Mouse (Mus musculus) cortical plate, adult 2 months (tissue): ENCODE results near the gene 6330409D20Rik. TPM values are rescaled to one million over a fixed set of nuclear protein-coding genes. Genes with fewer than 3 reads are reported as not detected.

Source experiments
- H3K27ac ChIP-seq: fragments of 200-500 bp; 2 replicates; pipeline ENCODE4 v1.5.1; 2012; ENCODE audit warnings: low read length, control low read depth, inconsistent platforms; ENCODE audit not compliant: insufficient read depth
- H3K4me1 ChIP-seq: fragments of 200-500 bp; 2 replicates; pipeline ENCODE4 v1.6.1; 2011; ENCODE audit warnings: low read length; ENCODE audit not compliant: control insufficient read depth, insufficient read depth
- H3K4me3 ChIP-seq: fragments of 200-500 bp; 2 replicates; pipeline ENCODE4 v1.5.1; 2011; ENCODE audit warnings: mild to moderate bottlenecking, low read length, control low read depth; ENCODE audit not compliant: insufficient read depth
- CTCF ChIP-seq: fragments of 200-500 bp; IDR thresholded peaks from 2 replicates; pipeline ENCODE4 v1.5.1; 2011; ENCODE audit warnings: mild to moderate bottlenecking, control low read depth, low read length; ENCODE audit not compliant: insufficient read depth; ENCODE audit errors: extremely low read depth
- POLR2A ChIP-seq: fragments of 200-500 bp; IDR thresholded peaks from 2 replicates; pipeline ENCODE4 v1.6.1; 2011; ENCODE audit warnings: mild to moderate bottlenecking, low read length, control low read depth; ENCODE audit not compliant: insufficient read depth; ENCODE audit errors: extremely low read depth
- polyA plus RNA-seq: library from polyadenylated mRNA; depleted of rRNA; stranded (reverse); fragments of >200 nt; gene quantifications from 2 replicates; pipeline ENCODE4 v1.2.3, GENCODE M21; 2012

The 6330409D20Rik gene
- polyA plus RNA-seq, 1 experiment = 3.5 TPM

GRCm38 (mm10) chr2:32772626-32773279 lies 31.9 kb upstream of the 6330409D20Rik start:
- TF ChIP-seq POLR2A (no peak), CTCF (no peak)
- Histone ChIP-seq H3K27ac (no peak overlapping the region), H3K4me1 (no peaks in the 10 kb centered on the region), H3K4me3 (no peak overlapping the region)

GRCm38 (mm10) chr2:32771886-32772285 lies 31.1 kb upstream of the 6330409D20Rik start:
- TF ChIP-seq POLR2A (no peak), CTCF (no peak)

GRCm38 (mm10) chr2:32769327-32770085 lies 28.7 kb upstream of the 6330409D20Rik start:
- Histone ChIP-seq H3K4me1 (no peaks in the 10 kb centered on the region), H3K27ac (no peak overlapping the region), H3K4me3 (no peak overlapping the region)
- no peak for TF ChIP-seq CTCF
- TF ChIP-seq POLR2A = no peak

More at GRCm38 (mm10) chr2:32771886-32772285, 31.1 kb upstream of the 6330409D20Rik start:
- no peak overlapping the region for H3K27ac ChIP-seq
- H3K4me1 ChIP-seq = no peaks in the 10 kb centered on the region
- H3K4me3 ChIP-seq = no peak overlapping the region

- Histone ChIP-seq H3K4me3 (no peak overlapping the region), H3K27ac (no peak overlapping the region), H3K4me1 (no peaks in the 10 kb centered on the region)
- TF ChIP-seq CTCF = no peak
- no peak for TF ChIP-seq POLR2A
Observed at GRCm38 (mm10) chr2:32768661-32769285, 28.0 kb upstream of the 6330409D20Rik start.

GRCm38 (mm10) chr2:32767241-32767640 lies 26.4 kb upstream of the 6330409D20Rik start:
- no peak for TF ChIP-seq POLR2A
- TF ChIP-seq CTCF = no peak
- H3K27ac ChIP-seq = no peak overlapping the region

GRCm38 (mm10) chr2:32763353-32763752 lies 22.5 kb upstream of the 6330409D20Rik start:
- TF ChIP-seq POLR2A (no peak), CTCF (peak; percentile 35; the same call in 1 of the 2 replicates)
- Histone ChIP-seq H3K4me1 (peaks cover 5% of the 10 kb centered on the region), H3K27ac (no peak overlapping the region), H3K4me3 (no peak overlapping the region)

More at GRCm38 (mm10) chr2:32767241-32767640, 26.4 kb upstream of the 6330409D20Rik start:
- H3K4me3 ChIP-seq = no peak overlapping the region
- H3K4me1 ChIP-seq = no peaks in the 10 kb centered on the region

GRCm38 (mm10) chr2:32761859-32762258 lies 21.0 kb upstream of the 6330409D20Rik start:
- Histone ChIP-seq H3K4me1 (peaks cover 5% of the 10 kb centered on the region), H3K27ac (no peak overlapping the region), H3K4me3 (no peak overlapping the region)
- TF ChIP-seq POLR2A = no peak

- H3K4me3 ChIP-seq = no peak overlapping the region
- no peak overlapping the region for H3K27ac ChIP-seq
- TF ChIP-seq CTCF (no peak), POLR2A (no peak)
- peaks cover 5% of the 10 kb centered on the region for H3K4me1 ChIP-seq
Observed at GRCm38 (mm10) chr2:32761361-32761760, 20.5 kb upstream of the 6330409D20Rik start.

GRCm38 (mm10) chr2:32759001-32759400 lies 18.2 kb upstream of the 6330409D20Rik start:
- Histone ChIP-seq H3K4me3 (no peak overlapping the region), H3K27ac (no peak overlapping the region), H3K4me1 (peaks cover 5% of the 10 kb centered on the region)
- no peak for TF ChIP-seq CTCF
- TF ChIP-seq POLR2A = no peak
